Mouse (Mus musculus) lung, postnatal 0 days (tissue): ENCODE data around the gene Adgrf1. TPM values are rescaled to one million over a fixed set of nuclear protein-coding genes. Genes with fewer than 3 reads are reported as not detected.
"Not testable (repeated sequence)": the region's sequence is repeated elsewhere in the genome, so short reads cannot be mapped to it uniquely, and the experiment has no call there.

ENCODE experiments used
- ATAC-seq: fragments of 200-750 bp; cut with Nextera tagmentation; 2 replicates; pipeline ENCODE4 v1.8.0; 2017; ENCODE audit warnings: moderate library complexity
- DNase-seq: peaks from one replicate; pipeline ENCODE4 v3.0.0-alpha.2; 2016; ENCODE audit warnings: low spot score
- H3K27ac ChIP-seq: fragments of 300-500 bp; sonication (generic); 2 replicates; pipeline ENCODE4 v1.5.1; 2014; ENCODE audit warnings: antibody characterized with exemption, mild to moderate bottlenecking, low read length, mixed read lengths
- H3K27me3 ChIP-seq: fragments of 300-500 bp; sonication (generic); replicated peaks from 2 replicates; pipeline ENCODE4 v1.6.1; 2014; ENCODE audit warnings: low read length, mixed read lengths; ENCODE audit not compliant: insufficient read depth
- H3K36me3 ChIP-seq: fragments of 300-500 bp; sonication (generic); 2 replicates; pipeline ENCODE4 v1.6.1; 2014; ENCODE audit warnings: low read length, mixed read lengths; ENCODE audit not compliant: insufficient read depth
- H3K4me1 ChIP-seq: fragments of 300-500 bp; sonication (generic); 2 replicates; pipeline ENCODE4 v1.6.1; 2014; ENCODE audit warnings: antibody characterized with exemption, low read depth, low read length, mixed read lengths; ENCODE audit not compliant: insufficient read depth
- H3K4me2 ChIP-seq: fragments of 300-500 bp; sonication (generic); replicated peaks from 2 replicates; pipeline ENCODE4 v1.6.1; 2014; ENCODE audit warnings: low read depth, mild to moderate bottlenecking, low read length, moderate library complexity, mixed read lengths
- H3K4me3 ChIP-seq: fragments of 300-500 bp; sonication (generic); 2 replicates; pipeline ENCODE4 v1.5.1; 2014; ENCODE audit warnings: low read depth, low read length
- H3K9ac ChIP-seq: fragments of 300-500 bp; sonication (generic); replicated peaks from 2 replicates; pipeline ENCODE4 v1.6.1; 2014; ENCODE audit warnings: low read depth, mild to moderate bottlenecking
- H3K9me3 ChIP-seq: fragments of 300-500 bp; sonication (generic); 2 replicates; pipeline ENCODE4 v1.6.1; 2016; ENCODE audit warnings: low read length, mixed read lengths
- CTCF ChIP-seq: IDR thresholded peaks from 2 replicates; pipeline ENCODE4 v1.5.1; 2016; ENCODE audit warnings: antibody characterized with exemption, mild to moderate bottlenecking
- EP300 ChIP-seq: IDR thresholded peaks from 2 replicates; pipeline ENCODE4 v1.6.1; 2016; ENCODE audit warnings: antibody characterized with exemption, mild to moderate bottlenecking, control low read depth
- WGBS: fragments of 180-500 bp; shearing (Covaris S2); extraction: QIAGEN DNeasy Blood & Tissue Kit; methylation state at CpG from one replicate; pipeline ENCODE4 v1.1.7; 2014; 5-methylcytosine and 5-hydroxymethylcytosine counted together
- polyA plus RNA-seq: library from polyadenylated mRNA; unstranded; fragments of >200 nt; fragmentation: Nextera tagmentation; extraction: Ambion mirVana; gene quantifications from 2 replicates; pipeline ENCODE4 v1.2.1, GENCODE M21; 2015

The Adgrf1 gene
- polyA plus RNA-seq, 1 experiment from 2014 or later, result not detected

DNA sequence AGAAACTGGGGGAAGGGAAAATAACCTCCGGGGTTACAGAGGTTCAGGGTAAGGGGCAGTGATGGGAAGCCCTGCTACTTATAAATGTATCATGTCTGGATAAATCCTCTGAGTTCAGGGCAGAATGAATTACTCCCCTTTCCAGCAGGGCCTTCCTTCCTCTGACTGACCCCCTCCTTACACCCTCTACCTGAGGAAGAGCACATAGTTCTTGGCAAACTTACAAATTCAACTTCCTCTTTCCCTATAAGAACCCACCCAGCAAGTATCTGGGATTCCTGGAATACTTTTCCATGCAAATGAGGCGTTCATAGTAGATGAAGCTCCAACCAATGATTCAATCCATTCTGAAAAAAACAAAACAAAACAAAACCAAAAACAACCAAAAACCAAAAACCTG lies 67.5 kb downstream of the Adgrf1 start:
- TF ChIP-seq CTCF (no peak), EP300 (peak; percentile 48)
- no peaks in the 10 kb centered on the region for H3K27me3 ChIP-seq
- no peaks in the 10 kb centered on the region for H3K36me3 ChIP-seq
- 60% methylated on average over 2 of the region's 2 CpGs for WGBS
- no peak overlapping the region for H3K4me3 ChIP-seq
- H3K4me1 ChIP-seq, result peaks cover 6% of the 10 kb centered on the region; the same call in 1 of the 2 replicates
- no peak overlapping the region for H3K9ac ChIP-seq
- 0 out of 2 replicates have a peak, but pooled peaks have one; percentile 25 for ATAC-seq
- no peak overlapping the region for H3K4me2 ChIP-seq
- no peak overlapping the region for H3K27ac ChIP-seq
- peak; percentile 66 for DNase-seq
- H3K9me3 ChIP-seq, result no peaks in the 10 kb centered on the region

DNA sequence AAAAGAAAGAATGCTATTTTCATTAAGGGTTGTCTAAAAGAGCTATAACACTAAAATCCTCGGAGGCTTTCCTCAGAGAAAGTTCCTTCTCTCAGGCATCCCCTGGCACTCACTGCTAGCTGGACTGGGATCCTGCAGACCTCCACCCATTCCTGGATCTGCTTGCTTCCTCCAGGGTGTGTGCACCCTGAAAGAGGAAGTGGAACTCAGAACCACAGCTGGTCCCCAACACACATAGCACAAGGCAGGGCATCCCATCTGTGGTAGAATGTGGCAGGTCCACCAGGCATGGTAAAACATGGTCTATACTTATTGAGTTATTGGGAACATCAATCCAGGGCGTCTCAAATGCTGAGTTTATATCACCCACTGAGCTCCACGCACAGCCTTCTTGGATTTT lies 68.2 kb downstream of the Adgrf1 start:
- Histone ChIP-seq H3K9ac (no peak overlapping the region), H3K36me3 (no peaks in the 10 kb centered on the region), H3K27ac (no peak overlapping the region), H3K9me3 (no peaks in the 10 kb centered on the region), H3K4me3 (no peak overlapping the region), H3K4me1 (peaks cover 4% of the 10 kb centered on the region; the same call in 1 of the 2 replicates), H3K27me3 (no peaks in the 10 kb centered on the region), H3K4me2 (no peak overlapping the region)
- no peak for DNase-seq
- TF ChIP-seq CTCF (no peak), EP300 (no peak)
- 76% methylated on average over 3 of the region's 3 CpGs for WGBS
- ATAC-seq, result no peak

DNA sequence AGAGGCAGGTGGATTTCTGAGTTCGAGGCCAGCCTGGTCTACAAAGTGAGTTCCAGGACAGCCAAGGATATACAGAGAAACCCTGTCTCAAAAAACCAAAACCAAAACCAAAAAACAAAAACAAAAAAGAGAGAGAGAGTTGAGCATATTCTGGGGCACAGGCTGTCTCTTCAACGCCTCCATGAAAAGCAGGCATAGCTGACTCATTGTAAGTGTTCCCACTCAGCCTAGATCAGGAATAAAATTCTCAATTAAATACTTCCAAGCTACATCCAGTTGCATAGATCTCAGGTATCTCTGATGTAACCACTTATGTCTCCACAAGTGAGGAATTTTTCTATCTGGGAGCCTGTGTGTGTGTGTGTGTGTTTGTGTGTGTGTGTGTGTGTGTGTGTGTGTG lies 76.4 kb downstream of the Adgrf1 start:
- H3K4me2 ChIP-seq, H3K36me3 ChIP-seq, H3K27me3 ChIP-seq, H3K27ac ChIP-seq, H3K9me3 ChIP-seq, ATAC-seq, H3K4me3 ChIP-seq, DNase-seq, H3K4me1 ChIP-seq, H3K9ac ChIP-seq: not testable (repeated sequence)
- WGBS, result 86% methylated on average over 2 of the region's 2 CpGs

DNA sequence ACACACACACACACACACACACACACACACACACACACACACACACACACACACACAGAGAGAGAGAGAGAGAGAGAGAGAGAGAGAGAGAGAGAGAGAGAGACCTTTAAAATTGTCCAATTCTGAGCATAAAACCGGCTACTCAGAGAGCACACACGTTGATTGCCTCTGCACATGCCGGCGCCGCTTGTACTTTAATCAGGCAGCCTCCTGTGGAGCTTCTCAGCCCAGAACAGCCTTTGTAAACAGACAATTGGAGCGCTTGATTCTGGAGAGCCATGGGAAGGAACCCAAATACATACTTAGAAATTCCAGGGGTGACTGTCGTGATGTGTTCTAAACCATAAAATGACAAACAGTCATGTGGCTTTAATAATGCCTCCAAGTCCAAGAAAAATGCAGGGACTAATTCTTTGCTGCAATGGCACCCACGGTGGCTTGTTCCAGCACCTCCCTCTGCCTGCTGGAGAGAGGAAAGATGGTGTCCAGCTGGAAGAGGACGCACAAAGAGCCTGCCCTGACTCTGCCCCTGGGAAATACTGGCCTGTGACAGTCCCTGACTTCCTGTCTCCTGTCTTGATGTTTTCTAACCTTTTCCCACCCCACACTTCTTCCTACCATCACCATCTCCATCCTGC lies 87.9 kb downstream of the Adgrf1 start:
- no peaks in the 10 kb centered on the region for H3K27me3 ChIP-seq
- TF ChIP-seq EP300 (no peak), CTCF (no peak)
- no peak overlapping the region for H3K4me3 ChIP-seq
- peaks cover 4% of the 10 kb centered on the region; the same call in 1 of the 2 replicates for H3K4me1 ChIP-seq
- DNase-seq, result no peak
- no peaks in the 10 kb centered on the region for H3K9me3 ChIP-seq
- H3K36me3 ChIP-seq, result no peaks in the 10 kb centered on the region
- no peak overlapping the region for H3K27ac ChIP-seq
- 5% methylated on average over 9 of the region's 9 CpGs for WGBS
- no peak overlapping the region for H3K9ac ChIP-seq
- H3K4me2 ChIP-seq, result no peak overlapping the region
- no peak for ATAC-seq

DNA sequence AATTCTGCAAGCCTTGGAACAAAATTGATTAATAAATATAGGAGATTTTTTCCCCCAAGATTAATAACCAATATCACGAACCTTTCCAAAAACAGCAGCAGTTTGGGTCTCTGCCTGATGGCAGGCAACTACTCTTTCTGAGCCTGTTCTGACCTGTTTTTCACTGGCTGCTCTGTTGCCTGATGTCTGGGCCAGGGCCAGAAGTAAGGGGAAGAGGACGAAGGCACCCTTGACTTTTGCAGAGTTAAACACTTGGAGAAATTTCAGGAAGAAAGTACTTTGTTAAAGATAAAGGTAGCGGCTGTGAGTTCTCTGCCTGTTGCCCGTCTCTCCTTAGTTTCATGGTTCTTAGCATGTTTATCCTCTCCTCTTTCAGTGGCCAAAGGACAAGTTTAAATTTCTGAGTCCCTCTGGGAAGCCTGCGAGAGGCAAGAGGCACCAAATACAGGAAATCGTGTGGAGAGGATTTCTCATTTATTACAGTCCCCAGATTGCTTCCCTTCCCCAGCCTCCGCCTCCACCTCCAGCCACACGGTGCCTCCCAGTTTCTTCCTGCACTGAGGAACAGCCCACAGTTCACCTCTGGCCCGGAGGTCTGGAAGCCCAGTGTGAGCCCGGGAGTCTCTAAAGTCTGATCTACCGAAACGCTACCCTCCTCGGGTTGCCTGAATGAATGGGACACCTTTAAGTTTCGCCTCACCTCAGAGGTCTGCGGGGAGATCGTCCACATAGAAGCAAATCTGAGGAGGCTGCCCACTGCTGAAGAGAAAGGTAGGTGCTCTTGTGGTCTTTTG lies 89.9 kb downstream of the Adgrf1 start, which contains the start of gene Adgrf5:
Gene Adgrf5, plus strand, starts transcription at position 626 of the 794 bp plus-strand sequence.
- DNase-seq (peak; percentile 69), ATAC-seq (peak; percentile 78)
- H3K9ac ChIP-seq, result peak within 1 kb of the TSS; percentile 32
- H3K9me3 ChIP-seq, result no peaks in the 10 kb centered on the region
- peak within 1 kb of the TSS; percentile 38 for H3K4me3 ChIP-seq
- peak within 1 kb of the TSS; percentile 52 for H3K4me2 ChIP-seq
- WGBS, result 12% methylated on average over 16 of the region's 16 CpGs
- H3K4me1 ChIP-seq, result peaks cover 4% of the 10 kb centered on the region; the same call in 1 of the 2 replicates
- H3K36me3 ChIP-seq, result no peaks in the 10 kb centered on the region
- TF ChIP-seq EP300, result peak; percentile 6; the same call in 1 of the 2 replicates
- no peak for TF ChIP-seq CTCF
- peak within 1 kb of the TSS; percentile 81 for H3K27ac ChIP-seq
- no peaks in the 10 kb centered on the region for H3K27me3 ChIP-seq

DNA sequence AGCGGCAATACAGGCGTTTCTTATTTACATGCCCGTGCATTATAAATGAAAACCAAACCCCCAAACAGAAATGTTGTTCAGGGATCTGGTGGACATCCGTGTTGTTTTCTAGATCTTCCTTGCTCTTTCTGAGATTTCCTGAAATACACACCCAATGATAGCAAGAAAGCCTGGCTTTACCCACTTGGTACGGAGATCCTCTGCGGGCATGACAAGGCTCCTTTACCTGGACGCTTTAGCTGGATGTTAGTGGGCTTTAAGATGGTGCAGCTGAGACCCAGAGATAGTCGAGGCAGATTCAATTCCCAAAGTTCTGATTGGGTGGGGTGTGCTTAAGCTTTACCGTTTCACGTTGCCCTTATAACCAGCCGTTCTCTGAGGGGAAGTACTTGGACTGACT lies 90.9 kb downstream of the Adgrf1 start:
- Histone ChIP-seq H3K9me3 (no peaks in the 10 kb centered on the region), H3K9ac (peak overlapping the region; percentile 32; the same call in 1 of the 2 replicates), H3K36me3 (no peaks in the 10 kb centered on the region), H3K4me1 (peaks cover 7% of the 10 kb centered on the region; the same call in 1 of the 2 replicates), H3K4me3 (peak overlapping the region; percentile 38), H3K27me3 (no peaks in the 10 kb centered on the region), H3K27ac (peak overlapping the region; percentile 81), H3K4me2 (peak overlapping the region; percentile 52)
- TF ChIP-seq CTCF, result no peak
- TF ChIP-seq EP300, result no peak
- 44% methylated on average over 11 of the region's 11 CpGs for WGBS
- DNase-seq, result no peak
- ATAC-seq, result no peak
